Mouse (Mus musculus) liver, embryonic 14.5 days (tissue): ENCODE results near the gene Acbd5. TPM values are rescaled to one million over a fixed set of nuclear protein-coding genes. Genes with fewer than 3 reads are reported as not detected.
"Not testable (repeated sequence)": the region's sequence is repeated elsewhere in the genome, so short reads cannot be mapped to it uniquely, and the experiment has no call there.

Experiments used
- ATAC-seq: fragments of 200-750 bp; cut with Nextera tagmentation; 2 replicates; pipeline ENCODE4 v1.8.0; 2017; ENCODE audit warnings: moderate number of reproducible peaks, mild to moderate bottlenecking, moderate library complexity; ENCODE audit not compliant: insufficient read depth
- DNase-seq, 3 experiments: peaks; one replicate each; pipeline ENCODE4 v3.0.0-alpha.2; 2012 to 2013; ENCODE audit warnings: low read depth in 3 of 3, low spot score in 3 of 3
- H3K27ac ChIP-seq: fragments of 300-500 bp; sonication (generic); 2 replicates; pipeline ENCODE4 v1.5.1; 2014; ENCODE audit warnings: moderate library complexity, mild to moderate bottlenecking, control low read depth, inconsistent platforms
- H3K27me3 ChIP-seq: fragments of 300-500 bp; sonication (generic); 2 replicates; pipeline ENCODE4 v1.6.1; 2014; ENCODE audit warnings: mild to moderate bottlenecking, low read length, moderate library complexity; ENCODE audit not compliant: control insufficient read depth, insufficient read depth
- H3K36me3 ChIP-seq: fragments of 300-500 bp; sonication (generic); replicated peaks from 2 replicates; pipeline ENCODE4 v1.6.1; 2014; ENCODE audit warnings: low read depth; ENCODE audit not compliant: control insufficient read depth, insufficient read depth
- H3K4me1 ChIP-seq, 2 experiments: fragments of 200-500 bp in 1 of 2; fragments of 300-500 bp in 1 of 2; sonication (generic) in 1 of 2; replicated peaks; 2 replicates each; pipeline ENCODE4 v1.6.1; 2012 to 2014; ENCODE audit warnings: antibody characterized with exemption in 1 of 2, inconsistent platforms in 1 of 2, low read length in 1 of 2; ENCODE audit not compliant: control insufficient read depth in 2 of 2, insufficient read depth in 2 of 2
- H3K4me2 ChIP-seq: fragments of 300-500 bp; sonication (generic); 2 replicates; pipeline ENCODE4 v1.6.1; 2014; ENCODE audit warnings: low read depth, mild to moderate bottlenecking, control low read depth, moderate library complexity
- H3K4me3 ChIP-seq, 2 experiments: fragments of 200-500 bp in 1 of 2; fragments of 300-500 bp in 1 of 2; sonication (generic) in 1 of 2; 2 replicates each; pipeline ENCODE4 v1.5.1; 2012 to 2014; ENCODE audit warnings: low read depth in 2 of 2, low read length in 2 of 2, mild to moderate bottlenecking in 2 of 2, control low read depth in 1 of 2, inconsistent platforms in 1 of 2, moderate library complexity in 1 of 2; ENCODE audit not compliant: insufficient read depth in 1 of 2
- H3K9ac ChIP-seq: fragments of 300-500 bp; sonication (generic); replicated peaks from 2 replicates; pipeline ENCODE4 v1.6.1; 2014; ENCODE audit warnings: mild to moderate bottlenecking, control low read depth, moderate library complexity
- H3K9me3 ChIP-seq: fragments of 300-500 bp; sonication (generic); 2 replicates; pipeline ENCODE4 v1.6.1; 2016; ENCODE audit warnings: low read length, mixed read lengths; ENCODE audit not compliant: control insufficient read depth
- CTCF ChIP-seq: IDR thresholded peaks from 2 replicates; pipeline ENCODE4 v1.5.1; 2016; ENCODE audit warnings: antibody characterized with exemption, low read depth, control low read depth
- EP300 ChIP-seq: IDR thresholded peaks from 2 replicates; pipeline ENCODE4 v1.6.1; 2016; ENCODE audit warnings: antibody characterized with exemption, low read depth
- WGBS: fragments of 180-500 bp; shearing (Covaris S2); extraction: QIAGEN DNeasy Blood & Tissue Kit; methylation state at CpG from one replicate; pipeline ENCODE4 v1.1.7; 2014; ENCODE audit not compliant: insufficient replicate concordance; 5-methylcytosine and 5-hydroxymethylcytosine counted together
- polyA plus RNA-seq, 2 experiments: library from polyadenylated mRNA; depleted of rRNA in 1 of 2; stranded (reverse) in 1 of 2; unstranded in 1 of 2; fragments of >200 nt; fragmentation: Nextera tagmentation in 1 of 2; extraction: Ambion mirVana in 1 of 2; gene quantifications; 2 replicates each; pipeline versions ENCODE4 v1.2.1 to v1.2.3; 2012 to 2014

Acbd5 gene
- polyA plus RNA-seq, 2 experiments: 6.1 to 10.4 TPM

DNA sequence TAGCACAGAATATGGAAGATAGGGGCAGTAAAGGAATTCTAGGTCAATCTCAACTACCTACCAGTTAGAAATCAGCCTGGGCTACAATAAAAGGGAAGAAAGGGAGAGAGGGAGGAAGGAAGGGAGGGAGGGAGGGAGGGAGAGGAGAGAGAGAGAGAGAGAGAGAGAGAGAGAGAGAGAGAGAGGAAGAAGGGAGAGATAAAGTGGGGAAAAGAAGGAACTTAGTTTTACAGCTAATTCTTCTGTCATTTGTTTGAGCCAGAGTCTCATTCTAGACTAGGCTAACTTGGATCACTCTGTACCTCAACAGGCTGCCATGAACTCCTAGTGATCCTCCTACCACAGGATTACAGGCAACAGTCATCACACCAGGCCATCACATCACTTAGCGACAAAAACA lies 32.5 kb upstream of the Acbd5 start:
- WGBS: 86% methylated on average over 1 of the region's 1 CpGs
- Histone ChIP-seq H3K36me3 (no peaks in the 10 kb centered on the region), H3K27me3 (no peaks in the 10 kb centered on the region), H3K27ac (no peak overlapping the region), H3K9me3 (no peaks in the 10 kb centered on the region), H3K4me2 (no peak overlapping the region), H3K9ac (no peak overlapping the region), H3K4me1 (peaks cover 8 to 13% of the 10 kb centered on the region in 2 experiments), H3K4me3 (no peak overlapping the region)
- TF ChIP-seq CTCF: no peak
- TF ChIP-seq EP300: no peak
- ATAC-seq (no peak), DNase-seq (no peak)

DNA sequence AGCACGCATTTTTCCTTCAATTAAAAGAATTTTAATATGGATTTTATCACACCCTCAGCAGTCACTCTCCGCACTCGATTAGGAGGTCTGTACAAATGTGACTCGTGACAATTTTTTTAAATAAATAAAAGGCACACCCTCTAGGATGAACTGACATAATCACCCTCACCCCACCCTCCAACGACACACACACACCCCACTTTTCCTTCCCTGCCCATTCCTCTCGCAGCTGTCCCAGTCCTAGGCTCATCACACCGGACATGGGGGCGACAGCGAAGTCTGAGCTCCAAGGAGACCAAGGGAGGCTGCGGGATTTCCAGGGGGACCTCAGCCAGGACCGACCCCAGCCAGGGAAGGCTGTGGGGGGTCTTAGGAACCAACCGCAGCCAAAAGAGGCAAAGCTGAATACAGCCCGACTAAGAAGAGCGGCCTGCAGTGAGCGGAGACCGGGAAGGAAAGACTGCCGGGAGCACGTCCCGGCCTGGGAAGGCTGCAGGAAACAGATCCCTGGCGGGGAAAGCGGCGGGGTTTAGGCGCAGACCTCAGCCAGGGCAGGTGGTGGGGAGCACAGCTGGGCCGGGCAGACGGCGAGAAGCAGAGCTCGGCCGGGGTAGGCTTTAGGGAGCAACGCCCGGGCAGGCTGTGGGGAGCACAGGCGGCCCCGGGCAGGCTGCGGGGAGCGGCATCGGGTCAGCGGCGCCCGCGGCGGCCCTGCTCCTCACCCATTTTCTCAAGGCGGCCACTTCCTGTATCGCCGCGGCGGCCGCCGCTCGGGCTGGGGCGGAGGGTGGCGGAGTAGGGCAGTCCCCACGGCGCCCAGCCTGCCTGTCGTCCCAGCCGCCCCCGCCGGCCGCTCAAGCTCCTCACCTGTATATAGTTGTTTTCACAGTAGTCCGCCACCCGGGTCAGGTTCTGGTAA lies 28.6 kb upstream of the Acbd5 start:
- H3K36me3 ChIP-seq: no peaks in the 10 kb centered on the region
- peaks cover 5 to 10% of the 10 kb centered on the region in 2 experiments for H3K4me1 ChIP-seq
- under 1% methylated on average over 58 of the region's 59 CpGs for WGBS
- no peaks in the 10 kb centered on the region for H3K27me3 ChIP-seq
- peak overlapping the region; percentile 91 for H3K27ac ChIP-seq
- peak overlapping the region; percentile 96 to 98 for H3K4me3 ChIP-seq
- no peak for TF ChIP-seq EP300
- TF ChIP-seq CTCF: no peak
- no peaks in the 10 kb centered on the region for H3K9me3 ChIP-seq
- peak overlapping the region; percentile 88 for H3K4me2 ChIP-seq
- DNase-seq (peak; percentile 45 to 68 (median 54)), ATAC-seq (peak; percentile 81)
- H3K9ac ChIP-seq: peak overlapping the region; percentile 94

DNA sequence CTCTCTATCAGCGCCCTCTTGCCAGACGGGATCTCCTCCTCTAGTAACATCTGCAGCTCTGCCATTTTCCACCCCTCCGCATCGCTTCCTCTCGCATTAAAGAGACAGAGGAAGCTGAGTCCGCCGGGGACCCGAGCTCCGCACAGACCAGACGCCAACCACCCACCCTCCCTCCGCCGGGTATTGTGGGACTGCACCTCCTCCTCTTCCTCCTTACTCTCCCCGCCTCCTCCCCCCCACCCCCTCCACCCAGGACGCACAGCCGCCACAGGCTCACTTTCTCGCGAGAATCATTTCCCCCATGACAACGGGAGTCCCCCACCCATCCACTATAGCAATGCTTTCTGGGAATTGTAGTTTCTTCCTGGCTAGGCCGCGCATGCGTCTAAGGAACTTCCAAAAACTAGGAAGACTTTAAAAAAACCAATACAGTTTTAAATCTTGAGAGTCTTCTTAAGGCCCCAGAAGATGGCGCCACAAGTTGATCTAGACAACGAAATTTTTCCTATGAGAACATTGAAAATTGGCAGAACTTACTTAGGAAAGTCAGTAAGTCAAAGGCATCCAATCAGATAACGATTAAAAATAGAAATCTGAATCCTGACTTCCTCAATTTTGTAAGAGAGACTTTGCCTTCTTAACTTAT lies 27.8 kb upstream of the Acbd5 start, which contains the start of gene Abi1:
Abi1 (minus strand) TSS at position 241 of the 646 bp plus-strand sequence.
- Histone ChIP-seq H3K4me1 (peaks cover 5 to 10% of the 10 kb centered on the region in 2 experiments), H3K4me2 (peak within 1 kb of the TSS; percentile 88), H3K27ac (peak within 1 kb of the TSS; percentile 91), H3K36me3 (no peaks in the 10 kb centered on the region), H3K9ac (peak within 1 kb of the TSS; percentile 94), H3K9me3 (no peaks in the 10 kb centered on the region), H3K4me3 (peak within 1 kb of the TSS; percentile 96 to 98), H3K27me3 (no peaks in the 10 kb centered on the region)
- TF ChIP-seq EP300: peak; percentile 72
- peak; percentile 8 for TF ChIP-seq CTCF
- WGBS: under 1% methylated on average over 24 of the region's 24 CpGs
- DNase-seq (peak; percentile 94 to 97 (median 97)), ATAC-seq (peak; percentile 91)

DNA sequence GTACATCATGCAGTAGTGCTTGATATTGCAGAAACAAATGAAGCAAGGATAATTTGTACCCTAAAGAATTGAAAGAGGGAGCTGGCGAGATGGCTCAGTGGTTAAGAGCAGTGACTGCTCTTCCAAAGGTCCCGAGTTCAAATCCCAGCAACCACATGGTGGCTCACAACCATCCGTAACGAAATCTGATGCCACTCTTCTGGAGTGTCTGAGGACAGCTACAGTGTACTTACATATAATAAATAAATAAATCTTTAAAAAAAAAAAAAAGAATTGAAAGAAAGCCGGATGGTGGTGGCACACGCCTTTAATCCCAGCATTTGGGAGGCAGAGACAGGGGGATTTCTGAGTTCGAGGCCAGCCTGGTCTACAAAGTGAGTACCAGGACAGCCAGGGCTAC lies 27.3 kb upstream of the Acbd5 start:
- peak overlapping the region in 1 of 2 experiments; percentile 96; a peak in 3 of 4 replicates for H3K4me3 ChIP-seq
- not testable (repeated sequence) for DNase-seq

DNA sequence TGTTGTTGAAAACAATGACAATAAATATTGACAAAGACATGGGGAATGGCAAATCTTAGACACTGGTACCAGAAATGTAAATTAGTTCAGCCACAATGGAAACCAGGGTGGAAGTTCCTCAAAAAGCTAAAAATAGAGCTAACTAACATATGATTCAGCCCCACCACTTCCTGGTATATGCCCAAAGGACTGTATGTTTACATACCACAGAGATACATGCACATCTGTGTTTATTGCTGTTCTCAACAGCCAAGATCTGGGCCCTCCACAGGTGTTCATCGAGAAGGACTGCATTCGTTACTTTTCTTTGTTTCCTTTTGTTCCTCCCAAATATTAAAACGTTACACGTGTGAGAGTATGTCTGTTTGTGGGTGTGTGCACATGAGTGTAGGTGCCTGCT lies 26.5 kb upstream of the Acbd5 start:
- no peak overlapping the region for H3K27ac ChIP-seq
- DNase-seq: no peak
- no peak overlapping the region for H3K4me3 ChIP-seq
- TF ChIP-seq EP300: no peak
- TF ChIP-seq CTCF: no peak
- no peaks in the 10 kb centered on the region for H3K36me3 ChIP-seq
- no peak overlapping the region for H3K9ac ChIP-seq
- peaks cover 5 to 10% of the 10 kb centered on the region in 2 experiments for H3K4me1 ChIP-seq
- no peak for ATAC-seq
- no peaks in the 10 kb centered on the region for H3K9me3 ChIP-seq
- H3K27me3 ChIP-seq: no peaks in the 10 kb centered on the region
- no peak overlapping the region for H3K4me2 ChIP-seq
- WGBS: 41% methylated on average over 4 of the region's 4 CpGs

More for the DNA sequence above, 27.3 kb upstream of the Acbd5 start:
- not testable (repeated sequence) for H3K36me3 ChIP-seq, H3K27ac ChIP-seq, ATAC-seq, H3K9me3 ChIP-seq, H3K9ac ChIP-seq, H3K27me3 ChIP-seq
- Histone ChIP-seq H3K4me2 (peak overlapping the region; percentile 56), H3K4me1 (peaks cover 5 to 10% of the 10 kb centered on the region in 2 experiments)
- WGBS: 66% methylated on average over 7 of the region's 7 CpGs
